In the genomic region with DNA sequence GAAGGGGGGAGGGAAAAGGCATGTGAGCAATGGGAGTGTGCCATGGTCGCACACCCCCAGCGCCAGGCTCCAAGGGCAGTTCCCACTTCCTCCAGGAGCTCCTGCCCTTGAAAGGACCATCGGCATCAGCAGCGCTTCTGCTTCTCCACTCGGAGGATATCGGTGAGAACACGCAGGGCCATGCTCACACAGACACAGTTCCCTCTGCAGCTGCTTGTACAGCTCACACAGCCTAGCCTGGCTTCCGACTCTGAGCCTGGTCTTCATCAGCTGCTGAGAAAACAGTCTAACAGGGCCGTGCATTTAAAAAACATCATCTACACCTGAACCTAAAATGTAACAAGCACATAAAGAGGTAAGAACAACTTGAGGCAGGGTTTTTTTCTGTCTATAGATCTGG, we compare ENCODE assay signal across 16 mouse cellular contexts. TPM values are rescaled to one million over a fixed set of nuclear protein-coding genes. Genes with fewer than 3 reads are reported as not detected.
A peak's percentile ranks its signal among the peaks of the same experiment; 100 is the strongest.
DNase-seq lines count a peak whose midpoint lies in the region; ATAC-seq and TF ChIP-seq lines count a peak whose summit lies in the region.
"Had no signal": no experiment of that assay in that cellular context is flagged by ENCODE, and none has a peak within 500 bp of the region (broad histone marks: within the 10 kb centered on the region; RNA-seq: fewer than 3 reads in every experiment).

No protein-coding gene starts in this region.

- no peak for TF ChIP-seq CTCF in intestine, postnatal 0 days (IDR thresholded peaks at IDR 0.05; ENCODE audit: low read depth)

- no peak overlapping the region for H3K4me3 ChIP-seq in midbrain, embryonic 15.5 days
- no peak overlapping the region for H3K4me3 ChIP-seq in midbrain, embryonic 10.5 days
- H3K4me3 ChIP-seq in intestine, postnatal 0 days (ENCODE audit: low read depth, low read length): no peak overlapping the region
- H3K4me3 ChIP-seq: erythroblast, embryonic 14.5 days; heart, embryonic 13.5 days; liver, embryonic 12.5 days; midbrain, embryonic 12.5 days had no signal

- H3K9me3 ChIP-seq in midbrain, embryonic 15.5 days: no peaks in the 10 kb centered on the region
- H3K9me3 ChIP-seq in midbrain, embryonic 10.5 days (replicated peaks): no peaks in the 10 kb centered on the region
- no peaks in the 10 kb centered on the region for H3K9me3 ChIP-seq in intestine, postnatal 0 days (ENCODE audit: control insufficient read depth)
- H3K9me3 ChIP-seq: heart, embryonic 13.5 days; midbrain, embryonic 12.5 days had no signal

- H3K4me1 ChIP-seq in midbrain, embryonic 15.5 days: no peaks in the 10 kb centered on the region
- peaks cover 3% of the 10 kb centered on the region; the same call in 1 of the 2 replicates for H3K4me1 ChIP-seq in midbrain, embryonic 10.5 days
- H3K4me1 ChIP-seq in intestine, postnatal 0 days (replicated peaks; ENCODE audit: control insufficient read depth, insufficient read depth, low read length): no peaks in the 10 kb centered on the region
- H3K4me1 ChIP-seq: liver, embryonic 12.5 days; midbrain, embryonic 12.5 days had no signal

- intact Hi-C loops in heart, postnatal 36 days (cut with DNase I): no loop called here

- no peak overlapping the region for H3K4me2 ChIP-seq in midbrain, embryonic 15.5 days
- no peak overlapping the region for H3K4me2 ChIP-seq in intestine, postnatal 0 days (replicated peaks; ENCODE audit: low read depth)
- H3K4me2 ChIP-seq: heart, embryonic 13.5 days; liver, embryonic 12.5 days; midbrain, embryonic 12.5 days had no signal

- 83% methylated on average over 9 of the region's 9 CpGs for WGBS in midbrain, embryonic 15.5 days
- WGBS in midbrain, embryonic 10.5 days: 92% methylated on average over 9 of the region's 9 CpGs
- WGBS in intestine, postnatal 0 days: 80% methylated on average over 9 of the region's 9 CpGs

- peak; percentile 66 for DNase-seq in heart, adult 11 months
- no peak for DNase-seq in heart, postnatal 36 days
- DNase-seq in midbrain, embryonic 10.5 days (ENCODE audit: low spot score): no peak
- peak; percentile 31 to 40 for DNase-seq in cerebellum, postnatal 25 days
- DNase-seq in kidney, adult 9 months: peak; percentile 20
- DNase-seq in gastrocnemius, postnatal 25 days: no peak
- DNase-seq: embryo, embryonic 11 days; gastrocnemius, postnatal 14 days had no signal

- no peaks in the 10 kb centered on the region for H3K36me3 ChIP-seq in midbrain, embryonic 15.5 days (replicated peaks)
- H3K36me3 ChIP-seq in midbrain, embryonic 10.5 days: no peaks in the 10 kb centered on the region
- H3K36me3 ChIP-seq in intestine, postnatal 0 days (ENCODE audit: control insufficient read depth, insufficient read depth): no peaks in the 10 kb centered on the region
- H3K36me3 ChIP-seq: heart, embryonic 13.5 days; liver, embryonic 12.5 days; midbrain, embryonic 12.5 days had no signal

- no peak overlapping the region for H3K9ac ChIP-seq in midbrain, embryonic 15.5 days
- H3K9ac ChIP-seq in intestine, postnatal 0 days (ENCODE audit: low read depth, low read length): no peak overlapping the region
- H3K9ac ChIP-seq: heart, embryonic 13.5 days; liver, embryonic 12.5 days; midbrain, embryonic 12.5 days had no signal

- no peak overlapping the region for H3K27ac ChIP-seq in midbrain, embryonic 15.5 days
- H3K27ac ChIP-seq in midbrain, embryonic 10.5 days (replicated peaks): no peak overlapping the region
- no peak overlapping the region for H3K27ac ChIP-seq in intestine, postnatal 0 days (ENCODE audit: low read depth, low read length)
- H3K27ac ChIP-seq: heart, embryonic 13.5 days; liver, embryonic 12.5 days; midbrain, embryonic 12.5 days had no signal

- peak; percentile 69; the same call in 1 of the 2 replicates for ATAC-seq in midbrain, embryonic 15.5 days (replicated peaks)
- no peak for ATAC-seq in intestine, postnatal 0 days
- ATAC-seq: CD4-positive, CD25-positive, alpha-beta regulatory T cell, adult 4 months; liver, embryonic 12.5 days; lung, postnatal 0 days had no signal

- no peaks in the 10 kb centered on the region for H3K27me3 ChIP-seq in midbrain, embryonic 15.5 days (replicated peaks)
- no peaks in the 10 kb centered on the region for H3K27me3 ChIP-seq in midbrain, embryonic 10.5 days (ENCODE audit: low read depth, poor library complexity, severe bottlenecking)
- H3K27me3 ChIP-seq in intestine, postnatal 0 days (replicated peaks; ENCODE audit: control insufficient read depth, insufficient read depth, low read length): no peaks in the 10 kb centered on the region
- H3K27me3 ChIP-seq: heart, embryonic 13.5 days; liver, embryonic 12.5 days; midbrain, embryonic 12.5 days had no signal

RNA-seq across cellular contexts. Expression of a gene that starts 54.7 kb away (rescaled TPM):
- total RNA-seq in heart, postnatal 36 days (2021): 1 to 10 TPM; 1.6 to 1.9 TPM
- polyA plus RNA-seq in midbrain, embryonic 15.5 days (2015; fragmentation: Nextera tagmentation; extraction: Ambion mirVana): 24.6 and 27.8 TPM in 2 replicates
- 1.4 and 1.7 TPM in 2 replicates for polyA plus RNA-seq in midbrain, embryonic 10.5 days (2016; fragmentation: Nextera tagmentation; extraction: Ambion mirVana)
- total RNA-seq in gastrocnemius, postnatal 25 days (2021): under 1 TPM; 0.59 to 0.84 TPM
- polyA plus RNA-seq in intestine, postnatal 0 days (2015; fragmentation: Nextera tagmentation; extraction: Ambion mirVana): 1.8 and 2.1 TPM in 2 replicates
- polyA plus RNA-seq: erythroblast, embryonic 14.5 days had no signal

Comparison
In these comparisons a context has a peak if more than half of its experiments do, and no peak if none do; other contexts are left out.
1. DNase-seq: peak in heart, adult 11 months (single experiment), cerebellum, postnatal 25 days (2 of 2) and kidney, adult 9 months (single experiment); none in heart, postnatal 36 days (0 of 2), midbrain, embryonic 10.5 days (single experiment) and gastrocnemius, postnatal 25 days (single experiment).